Mouse (Mus musculus) spleen, adult 18-20 months (tissue): ENCODE results near the gene Sf3a2.

Source experiments
- DNase-seq, 2 experiments: peaks; one replicate each; pipeline ENCODE4 v3.0.0; 2022; ENCODE audit warnings: mixed read lengths in 2 of 2

Gene Sf3a2

GRCm38 (mm10) chr10:80798150-80799006, at the start of gene Sf3a2, which contains the start of gene Plekhj1:
Sf3a2 (plus strand) TSS chr10:80798198.
Plekhj1 (minus strand) TSS chr10:80798626.
- DNase-seq = peak; percentile 91 to 96

- DNase-seq = peak in 1 of 2 experiments; percentile 47
These were observed 49.4 kb upstream of the Sf3a2 start for GRCm38 (mm10) chr10:80748609-80749008.

DNA sequence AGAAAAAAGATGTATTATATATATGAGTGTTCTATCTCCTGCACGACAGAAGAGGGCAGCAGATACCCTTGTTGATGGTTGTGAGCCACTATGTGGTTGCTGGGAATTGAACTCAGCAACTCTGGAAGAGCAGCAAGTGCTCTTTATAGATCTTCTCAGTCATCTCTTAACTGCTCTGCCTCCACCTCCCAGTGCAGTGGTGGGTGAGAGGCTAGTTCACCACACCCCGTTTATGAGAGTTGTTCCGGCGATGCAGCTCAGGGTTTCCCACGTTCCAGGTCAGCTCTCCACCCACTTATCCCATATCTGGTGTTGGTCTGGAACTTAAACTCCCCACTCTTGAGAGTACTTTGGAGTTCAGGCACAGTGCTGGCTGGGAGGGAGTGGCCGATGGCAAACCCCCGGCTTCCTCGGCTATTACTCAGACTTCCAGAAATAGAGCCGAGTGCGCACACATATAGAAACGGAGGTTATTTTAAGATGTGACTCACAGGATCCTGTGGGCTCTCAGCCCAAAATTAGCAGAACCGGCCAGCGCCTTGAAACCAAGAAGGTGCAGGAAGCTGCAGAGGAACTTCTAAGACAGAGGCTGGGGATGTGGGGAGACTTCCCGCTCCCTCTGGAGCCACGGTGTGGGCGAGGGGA, 46.7 kb upstream of the Sf3a2 start:
- peak in 1 of 2 experiments; percentile 17 for DNase-seq

GRCm38 (mm10) chr10:80752079-80752625, 45.8 kb upstream of the Sf3a2 start:
- peak; percentile 41 to 57 for DNase-seq

DNA sequence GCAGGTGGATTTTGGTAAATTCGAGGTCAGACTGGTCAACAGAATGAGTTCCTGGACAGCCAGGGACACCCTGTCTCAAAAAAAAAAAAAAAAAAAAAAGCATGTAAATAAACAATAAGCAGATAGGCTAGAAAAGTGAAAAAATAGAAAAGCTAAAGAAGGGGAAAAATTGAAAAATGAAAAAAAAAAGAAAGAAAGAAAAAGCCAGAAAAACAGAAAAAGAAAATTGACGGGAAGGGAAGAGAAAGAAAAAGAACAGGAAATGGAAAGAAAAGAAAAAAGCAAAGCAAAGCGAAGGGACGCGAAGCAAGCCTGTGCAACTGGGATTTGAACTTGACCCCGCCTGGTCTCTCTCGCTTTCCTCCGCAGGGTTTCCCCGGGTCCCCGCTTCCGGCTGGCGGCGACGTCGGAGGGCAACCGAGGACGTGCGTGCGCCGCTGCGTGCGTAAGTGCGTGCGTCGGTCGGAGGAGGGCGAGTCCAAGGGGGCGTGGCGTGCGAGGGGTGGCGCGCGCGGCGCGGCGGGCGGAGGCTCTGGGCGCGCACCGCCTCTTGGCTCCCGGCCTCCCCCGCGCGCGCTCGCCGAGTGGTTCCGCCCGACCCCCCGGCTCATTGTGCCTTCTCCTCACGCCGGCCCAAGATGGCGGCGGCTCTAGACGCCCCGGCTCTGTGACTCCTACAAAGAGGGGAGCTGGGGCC, 43.3 kb upstream of the Sf3a2 start, which contains the start of gene Dot1l:
Dot1l (plus strand) TSS at position 613 of the 697 bp plus-strand sequence.
- peak; percentile 98 to 99 for DNase-seq

DNA sequence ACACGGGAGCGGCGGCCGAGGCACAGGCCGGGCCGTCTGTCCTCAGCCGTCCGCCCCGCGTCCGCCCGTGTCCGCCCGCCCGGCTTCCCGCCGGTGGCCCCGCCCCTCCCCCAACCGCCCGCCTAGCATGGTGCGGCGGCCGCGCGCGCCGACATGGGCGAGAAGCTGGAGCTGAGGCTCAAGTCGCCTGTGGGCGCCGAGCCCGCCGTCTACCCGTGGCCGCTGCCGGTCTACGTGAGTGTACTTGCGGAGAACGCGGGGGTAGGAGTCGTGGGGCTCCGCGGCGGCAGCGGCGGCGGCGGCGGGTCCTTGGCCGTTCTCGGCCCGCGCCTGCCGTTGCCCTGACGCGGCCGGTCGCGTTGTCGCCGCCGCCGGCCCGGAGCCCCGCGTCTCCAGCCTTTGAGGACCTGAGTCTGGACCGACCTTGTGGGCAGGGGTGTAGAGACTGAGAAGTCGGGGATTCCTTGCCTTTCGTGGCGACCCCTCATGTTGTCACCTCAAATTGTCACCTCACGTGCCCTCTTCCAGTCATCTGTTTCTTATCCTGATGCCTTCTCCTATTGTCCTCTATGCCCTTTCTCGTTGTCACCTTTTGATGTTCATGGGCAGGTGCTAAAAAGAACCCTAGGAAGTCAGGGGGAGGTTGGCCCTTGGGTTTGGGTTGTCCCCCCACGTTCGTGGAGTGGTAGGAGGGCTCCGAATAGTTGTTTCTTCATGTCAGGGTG, 42.5 kb upstream of the Sf3a2 start:
- DNase-seq = no peak

- DNase-seq = no peak
These were observed 41.9 kb upstream of the Sf3a2 start for GRCm38 (mm10) chr10:80756099-80756498.

- DNase-seq = no peak
These were observed 41.5 kb upstream of the Sf3a2 start for GRCm38 (mm10) chr10:80756509-80756908.

- DNase-seq = no peak
These were observed 41.0 kb upstream of the Sf3a2 start for GRCm38 (mm10) chr10:80756967-80757366.

DNA sequence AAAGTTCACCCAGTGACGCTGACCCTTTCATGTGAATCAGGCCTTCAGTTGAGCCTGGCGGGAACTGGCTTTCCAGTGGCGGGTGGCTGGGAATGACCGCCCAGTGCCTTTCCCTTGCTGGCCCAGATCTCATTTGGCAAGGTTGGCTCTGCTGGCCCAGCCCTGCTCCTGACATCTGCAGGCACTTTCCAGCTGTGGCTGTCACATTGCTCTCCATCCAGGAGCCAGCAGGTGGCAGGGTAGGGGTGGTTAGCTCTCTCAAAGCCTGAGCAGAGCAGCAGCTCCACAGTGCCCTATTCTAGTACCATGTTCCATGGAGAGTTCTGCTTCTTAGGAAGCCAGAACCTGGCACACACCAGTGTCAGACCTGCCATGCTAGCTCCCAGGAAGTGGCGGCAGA, 40.3 kb upstream of the Sf3a2 start:
- DNase-seq = peak; percentile 39 to 68

DNA sequence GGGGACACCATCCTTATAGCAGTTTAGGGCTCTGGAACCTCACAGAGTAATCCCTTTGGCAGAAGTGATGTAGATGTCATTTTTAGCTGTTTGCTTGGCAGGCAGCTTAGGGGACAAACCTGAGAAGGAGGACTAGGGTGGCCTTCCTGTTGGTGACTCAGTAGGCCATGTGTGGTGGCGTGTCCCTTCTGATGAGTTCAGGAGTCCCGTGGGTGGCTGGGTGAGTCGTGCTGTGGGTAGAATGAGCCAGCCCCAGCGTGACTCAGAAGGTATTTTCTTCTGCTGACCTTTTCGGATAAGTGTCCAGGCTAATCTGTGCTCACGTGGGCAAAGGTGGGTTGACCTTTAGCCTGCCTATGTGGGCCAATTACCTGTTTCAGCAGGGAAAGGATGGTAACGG, 39.3 kb upstream of the Sf3a2 start:
- no peak for DNase-seq

DNA sequence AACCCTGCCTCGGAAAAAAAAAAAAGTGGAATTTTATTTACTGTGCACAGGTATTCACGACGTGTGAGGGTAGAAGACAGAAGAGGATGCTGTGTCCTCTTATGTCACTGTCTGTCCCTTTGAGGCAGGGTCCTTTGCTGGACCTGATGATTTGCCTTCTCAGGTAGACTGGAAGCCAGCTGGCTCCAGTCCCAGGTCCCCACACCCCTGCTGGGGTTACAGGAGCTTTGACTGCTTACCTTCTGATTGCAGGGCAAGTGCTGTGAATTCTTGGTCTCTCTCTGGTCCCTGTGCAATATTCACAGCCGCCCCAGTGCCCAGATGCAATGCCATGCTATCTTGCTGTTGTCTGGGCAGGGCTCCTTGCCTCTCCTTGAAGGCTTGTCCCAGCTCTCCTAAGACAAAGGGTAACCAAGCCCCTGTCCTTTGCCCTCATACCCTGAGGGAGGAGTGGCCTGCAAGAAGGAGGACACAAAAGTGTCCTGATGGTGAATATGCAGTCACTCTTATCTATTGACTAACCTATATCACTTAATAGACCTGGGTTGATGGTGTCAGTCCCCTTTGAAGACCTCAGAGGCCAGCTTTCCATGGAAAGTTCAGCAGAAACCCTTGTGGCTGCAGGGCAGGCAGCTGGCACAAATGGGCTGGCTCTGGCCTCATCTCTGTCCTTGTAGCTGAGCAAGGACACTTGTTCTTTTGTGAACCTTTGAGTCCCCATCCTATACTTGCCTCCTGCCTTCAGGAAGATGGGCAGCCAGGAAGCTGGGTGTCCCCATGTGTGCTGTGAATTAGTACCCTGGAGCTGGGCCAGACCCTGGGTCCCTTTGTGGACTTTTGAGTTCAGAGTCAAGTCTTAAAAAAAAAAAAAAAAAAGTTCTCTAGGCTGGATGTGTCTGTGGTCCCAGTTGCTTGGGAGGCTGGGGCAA, 37.1 kb upstream of the Sf3a2 start:
- no peak for DNase-seq

GRCm38 (mm10) chr10:80761821-80762220, 36.2 kb upstream of the Sf3a2 start:
- DNase-seq = no peak

DNA sequence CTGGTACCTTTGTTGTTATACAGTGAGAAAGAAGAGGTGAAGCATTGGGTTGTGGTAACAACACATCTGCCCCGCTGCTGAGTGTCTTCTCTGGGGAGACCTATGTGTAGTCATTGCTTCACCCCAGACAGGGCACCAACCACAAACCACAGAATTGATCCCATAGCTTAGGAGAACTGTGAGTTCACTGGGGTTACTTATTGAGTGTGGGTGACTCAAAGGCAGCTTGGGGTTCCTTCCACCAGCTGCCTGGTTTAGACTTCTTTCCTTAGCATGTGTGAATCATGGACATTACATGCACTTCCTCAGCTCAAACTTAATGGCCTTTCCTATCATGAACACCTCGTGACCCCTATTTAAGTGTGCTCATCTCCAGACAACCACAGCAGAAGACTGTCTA, 34.5 kb upstream of the Sf3a2 start:
- DNase-seq = no peak

DNA sequence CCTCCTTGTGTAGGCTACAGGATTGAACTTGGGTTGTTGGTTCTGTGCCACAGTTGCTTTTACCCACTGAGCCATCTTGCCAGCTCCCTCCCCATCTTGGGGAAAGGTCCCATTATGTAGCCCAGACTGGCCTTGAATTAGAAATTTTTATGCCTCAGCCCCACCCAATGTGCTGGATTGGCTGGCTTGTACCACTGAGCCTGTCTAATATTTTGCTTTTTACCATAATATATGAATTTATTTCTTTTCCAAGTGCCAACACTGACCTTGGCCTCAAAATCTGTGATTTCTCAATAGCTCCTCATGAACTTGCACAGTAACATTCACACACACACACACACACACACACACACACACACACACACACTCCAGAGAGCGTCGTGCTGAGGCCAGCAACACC, 32.3 kb upstream of the Sf3a2 start:
- DNase-seq = no peak

DNA sequence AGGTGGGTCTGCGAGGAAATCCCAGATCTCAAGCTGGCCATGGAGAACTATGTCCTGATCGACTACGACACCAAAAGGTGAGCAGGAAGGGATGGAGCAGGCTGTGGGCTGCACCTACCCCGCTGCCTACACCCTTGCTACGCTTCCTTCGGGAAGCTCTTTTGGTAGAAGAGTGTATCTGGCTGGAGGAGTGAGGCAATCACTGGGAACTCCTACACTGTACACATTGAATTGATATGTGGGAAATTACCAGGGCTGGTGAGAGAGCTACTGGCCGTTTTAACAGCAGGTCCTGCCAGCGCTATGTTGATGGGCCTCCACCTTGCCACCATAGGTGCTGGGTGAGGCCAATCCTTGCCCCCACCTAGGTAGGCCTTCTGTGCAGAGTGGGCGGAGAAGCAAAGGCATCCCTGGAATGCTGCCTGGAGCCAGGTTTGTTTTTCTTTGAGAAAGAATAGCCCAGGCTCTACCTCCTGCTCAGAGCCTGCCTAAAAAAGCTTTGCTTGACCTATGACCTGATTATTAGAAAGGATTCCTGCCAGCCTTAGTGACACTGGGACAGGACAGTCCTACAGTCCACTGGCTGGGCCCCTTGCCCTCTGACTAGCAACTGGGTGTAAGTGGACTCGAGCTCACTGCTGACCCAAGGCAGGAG, 31.7 kb upstream of the Sf3a2 start:
- no peak for DNase-seq

GRCm38 (mm10) chr10:80768365-80768764, 29.6 kb upstream of the Sf3a2 start:
- no peak for DNase-seq

DNA sequence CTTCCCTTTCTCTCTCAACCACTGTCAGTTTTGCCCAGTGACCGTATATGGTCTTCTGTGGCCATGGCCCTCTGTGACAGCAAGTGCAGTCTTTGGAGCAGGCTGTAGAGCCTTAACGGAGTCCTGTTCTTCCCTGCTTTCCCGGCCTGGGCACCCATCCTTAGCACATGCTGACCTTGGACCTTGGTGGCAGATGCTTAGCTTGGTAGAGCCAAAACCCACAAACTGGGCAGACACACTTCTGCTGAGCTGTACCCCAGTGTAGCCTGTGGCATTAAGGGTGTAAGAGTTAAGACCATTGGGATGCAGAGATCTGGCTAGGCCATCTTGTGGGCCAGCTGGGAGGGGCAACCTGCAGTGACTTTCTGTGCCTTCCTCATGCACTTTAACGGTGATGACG, 24.2 kb upstream of the Sf3a2 start:
- DNase-seq = no peak

DNA sequence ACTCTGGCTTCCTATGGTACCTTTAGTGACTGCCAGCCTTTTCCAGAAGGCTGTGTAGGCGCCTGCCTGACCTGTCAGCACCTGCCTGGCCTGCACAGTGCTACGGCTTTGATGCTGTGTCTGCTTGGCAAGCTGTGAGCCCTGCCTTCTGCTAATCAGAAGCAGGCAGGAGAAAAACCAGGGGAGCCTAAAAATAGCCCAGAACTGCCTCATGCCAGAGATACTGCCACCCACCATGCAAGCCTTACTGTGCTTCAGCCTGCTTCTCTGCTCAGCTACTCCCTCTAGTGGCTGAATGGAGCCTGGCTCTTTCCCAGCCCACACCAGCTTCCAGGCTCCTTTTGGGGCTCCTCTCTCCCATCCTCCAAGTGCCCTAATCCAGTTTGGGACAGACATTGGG, 23.4 kb upstream of the Sf3a2 start:
- peak in 1 of 2 experiments; percentile 63 for DNase-seq

GRCm38 (mm10) chr10:80774981-80775380, 23.0 kb upstream of the Sf3a2 start:
- DNase-seq = no peak

- DNase-seq = no peak
These were observed 22.3 kb upstream of the Sf3a2 start for GRCm38 (mm10) chr10:80775731-80776130.
